Mouse (Mus musculus) olfactory bulb, adult 2 months (tissue): ENCODE measurements around the gene Mrgprd.

Experiments used
- CTCF ChIP-seq: fragments of 200-500 bp; IDR thresholded peaks from 2 replicates; pipeline ENCODE4 v1.5.1; 2012; ENCODE audit warnings: low read depth, mild to moderate bottlenecking, low read length, moderate library complexity; ENCODE audit not compliant: insufficient read depth
- POLR2A ChIP-seq: fragments of 200-500 bp; IDR thresholded peaks from 2 replicates; pipeline ENCODE4 v1.6.1; 2012; ENCODE audit warnings: mild to moderate bottlenecking, low read depth, low read length, moderate library complexity; ENCODE audit not compliant: insufficient read depth

DNA sequence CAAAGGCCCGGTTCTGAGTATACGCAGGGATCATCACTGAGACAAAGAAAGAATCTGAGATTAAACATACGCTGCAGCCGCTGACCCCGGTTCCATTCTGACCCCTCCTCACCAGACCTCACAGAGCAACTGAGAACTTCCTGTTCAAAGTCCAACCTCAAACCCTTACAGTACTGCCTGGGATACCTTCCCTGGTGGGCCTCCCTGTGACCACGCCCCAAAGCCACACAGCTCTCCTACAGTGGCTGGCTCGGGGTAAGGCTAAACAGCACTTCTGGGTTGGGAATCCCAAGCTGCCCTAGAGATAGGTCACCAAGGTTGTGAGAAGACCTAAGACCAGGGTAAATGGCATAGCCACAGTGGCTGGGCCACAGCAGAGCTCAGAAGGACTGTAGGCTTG is 45.7 kb upstream of the Mrgprd start:
- TF ChIP-seq POLR2A (no peak), CTCF (no peak)
